Mouse (Mus musculus) stomach, postnatal 0 days (tissue): ENCODE data around the gene Prkab2.

Experiments
- CTCF ChIP-seq: IDR thresholded peaks from 2 replicates; pipeline ENCODE4 v1.5.1; 2016; ENCODE audit warnings: antibody characterized with exemption, low read depth, mild to moderate bottlenecking, moderate library complexity
- EP300 ChIP-seq: optimal IDR thresholded peaks from 2 replicates; pipeline ENCODE3; 2016; ENCODE audit warnings: antibody characterized with exemption

GRCm38 (mm10) chr3:97678416-97678815, 20.4 kb downstream of the Prkab2 start:
- TF ChIP-seq EP300 (no peak), CTCF (no peak)
